Mouse (Mus musculus): Measurements from ENCODE around the gene Nfasc. TPM values are rescaled to one million over a fixed set of nuclear protein-coding genes. Genes with fewer than 3 reads are reported as not detected.

Gene Nfasc
- total RNA-seq, 2 experiments from 2014 or later: 0.43 to 0.46 TPM

- no peak for DNase-seq
Observed at GRCm38 (mm10) chr1:132732307-132732706, 9.3 kb downstream of the Nfasc start.

- DNase-seq: no peak
Observed at GRCm38 (mm10) chr1:132727548-132727947, 14.0 kb downstream of the Nfasc start.

- no peak for DNase-seq
Observed at GRCm38 (mm10) chr1:132722362-132722761, 19.2 kb downstream of the Nfasc start.

- DNase-seq: no peak
Observed at GRCm38 (mm10) chr1:132721266-132721665, 20.3 kb downstream of the Nfasc start.

- DNase-seq: no peak
Observed at GRCm38 (mm10) chr1:132718225-132718624, 23.4 kb downstream of the Nfasc start.

- DNase-seq: no peak
Observed at GRCm38 (mm10) chr1:132715044-132715443, 26.6 kb downstream of the Nfasc start.

- DNase-seq: no peak
Observed at GRCm38 (mm10) chr1:132709419-132709818, 32.2 kb downstream of the Nfasc start.

GRCm38 (mm10) chr1:132707301-132707700 lies 34.3 kb downstream of the Nfasc start:
- DNase-seq: no peak

GRCm38 (mm10) chr1:132703467-132703866 lies 38.1 kb downstream of the Nfasc start:
- no peak for DNase-seq

GRCm38 (mm10) chr1:132696926-132697325 lies 44.7 kb downstream of the Nfasc start:
- DNase-seq: no peak

- no peak for DNase-seq
Observed at GRCm38 (mm10) chr1:132696232-132696631, 45.4 kb downstream of the Nfasc start.

- no peak for DNase-seq
Observed at GRCm38 (mm10) chr1:132694007-132694406, 47.6 kb downstream of the Nfasc start.

- DNase-seq: no peak
Observed at GRCm38 (mm10) chr1:132689181-132689580, 52.4 kb downstream of the Nfasc start.

- DNase-seq: no peak
Observed at GRCm38 (mm10) chr1:132678935-132679334, 62.7 kb downstream of the Nfasc start.

- no peak for DNase-seq
Observed at GRCm38 (mm10) chr1:132678076-132678475, 63.5 kb downstream of the Nfasc start.

- no peak for DNase-seq
Observed at GRCm38 (mm10) chr1:132672704-132673103, 68.9 kb downstream of the Nfasc start.

GRCm38 (mm10) chr1:132669200-132669599 lies 72.4 kb downstream of the Nfasc start:
- DNase-seq: no peak

- DNase-seq: no peak
Observed at GRCm38 (mm10) chr1:132660354-132660753, 81.2 kb downstream of the Nfasc start.

- DNase-seq: no peak
Observed at GRCm38 (mm10) chr1:132659604-132660003, 82.0 kb downstream of the Nfasc start.

- DNase-seq: no peak
Observed at GRCm38 (mm10) chr1:132655611-132656010, 86.0 kb downstream of the Nfasc start.

- no peak for DNase-seq
Observed at GRCm38 (mm10) chr1:132654769-132655168, 86.8 kb downstream of the Nfasc start.

GRCm38 (mm10) chr1:132653841-132654457 lies 87.6 kb downstream of the Nfasc start:
- no peak for DNase-seq

GRCm38 (mm10) chr1:132653161-132653560 lies 88.4 kb downstream of the Nfasc start:
- DNase-seq: no peak

GRCm38 (mm10) chr1:132650680-132651079 lies 90.9 kb downstream of the Nfasc start:
- no peak for DNase-seq

GRCm38 (mm10) chr1:132647958-132648357 lies 93.6 kb downstream of the Nfasc start:
- DNase-seq: no peak

All from gastrocnemius, postnatal 25 days (tissue).